Mouse (Mus musculus): Measurements from ENCODE around the gene Rcn3.

The Rcn3 gene

DNA sequence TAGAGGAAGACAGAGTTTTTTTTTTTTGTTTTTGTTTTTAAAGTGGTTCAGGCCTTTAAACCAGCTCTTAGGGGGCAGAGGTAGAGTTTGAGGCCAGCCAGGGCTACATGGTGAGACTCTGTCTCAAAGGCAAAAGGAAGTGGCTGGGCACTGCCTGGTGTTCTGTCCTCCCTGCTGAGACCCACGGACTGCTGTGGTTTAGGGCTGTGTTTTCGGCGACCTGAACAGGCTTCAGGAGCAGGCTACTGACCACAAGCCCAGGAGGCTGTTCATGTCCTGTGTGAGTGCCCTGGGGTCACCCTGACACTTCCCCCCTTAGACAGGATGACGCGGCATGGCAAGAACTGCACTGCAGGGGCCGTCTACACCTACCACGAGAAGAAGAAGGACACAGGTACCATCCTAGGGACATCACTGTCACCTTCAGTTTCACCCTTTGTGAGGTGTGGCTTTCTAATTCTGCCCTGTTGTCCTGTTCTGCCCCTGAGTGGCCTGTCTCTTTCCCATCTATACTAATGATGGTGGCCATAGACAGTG is 18.8 kb downstream of the Rcn3 start:
- DNase-seq (ENCODE audit: low spot score), result no peak

DNA sequence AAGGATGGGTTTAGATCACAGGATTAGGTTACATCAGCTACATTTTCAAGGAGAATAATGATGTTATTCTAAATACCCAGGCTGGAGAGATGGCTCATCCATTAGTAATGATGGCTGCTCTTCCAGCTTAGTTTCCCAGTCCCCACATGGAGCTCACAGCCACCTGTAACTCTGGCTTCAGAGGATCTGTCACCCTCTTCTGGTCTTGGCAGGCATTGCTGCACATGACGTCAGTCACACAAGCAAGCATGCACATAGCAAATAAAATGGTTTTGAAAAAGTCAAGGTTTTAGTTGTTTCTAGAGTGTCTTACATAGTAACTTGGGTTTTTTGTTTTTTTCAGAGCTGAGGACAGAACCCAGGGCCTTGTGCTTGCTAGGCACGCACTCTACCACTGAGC is 19.8 kb downstream of the Rcn3 start:
- DNase-seq (ENCODE audit: low spot score), result peak; percentile 39

DNA sequence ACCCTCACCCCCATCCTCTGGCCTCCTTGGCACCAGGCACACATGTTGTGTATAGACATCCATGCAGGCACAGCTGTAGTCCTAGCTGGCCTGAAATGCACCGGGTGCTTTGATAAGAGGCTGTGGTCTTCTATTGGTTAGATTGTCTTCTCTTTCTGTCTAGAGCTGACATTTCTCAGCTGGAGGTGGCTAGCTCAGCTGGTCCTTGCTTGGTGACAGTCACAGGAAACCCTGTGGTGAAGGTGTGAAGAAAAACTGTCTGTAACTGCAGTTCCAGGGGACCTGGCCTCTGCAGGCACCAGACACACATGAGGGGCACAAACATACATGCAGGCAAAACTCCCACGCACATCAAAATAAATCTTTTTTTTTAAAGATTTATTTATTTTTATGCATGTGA is 22.4 kb downstream of the Rcn3 start:
- DNase-seq (ENCODE audit: low spot score), result no peak

DNA sequence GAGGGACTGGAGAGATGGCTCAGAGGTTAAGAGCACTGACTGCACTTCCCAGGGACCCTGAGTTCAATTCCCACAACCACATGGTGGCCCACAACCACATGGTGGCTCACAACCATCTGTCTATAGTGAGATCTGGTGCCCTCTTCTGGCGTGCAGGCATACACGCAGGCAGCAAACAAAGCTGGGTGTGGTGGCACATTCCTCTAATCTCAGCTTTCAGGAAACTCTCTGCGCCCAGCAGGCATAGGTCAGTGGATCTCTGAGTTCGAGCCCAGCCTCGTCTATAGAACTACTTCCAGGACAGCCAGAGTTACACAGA is 24.1 kb downstream of the Rcn3 start:
- peak; percentile 77 for DNase-seq (ENCODE audit: low spot score)

DNA sequence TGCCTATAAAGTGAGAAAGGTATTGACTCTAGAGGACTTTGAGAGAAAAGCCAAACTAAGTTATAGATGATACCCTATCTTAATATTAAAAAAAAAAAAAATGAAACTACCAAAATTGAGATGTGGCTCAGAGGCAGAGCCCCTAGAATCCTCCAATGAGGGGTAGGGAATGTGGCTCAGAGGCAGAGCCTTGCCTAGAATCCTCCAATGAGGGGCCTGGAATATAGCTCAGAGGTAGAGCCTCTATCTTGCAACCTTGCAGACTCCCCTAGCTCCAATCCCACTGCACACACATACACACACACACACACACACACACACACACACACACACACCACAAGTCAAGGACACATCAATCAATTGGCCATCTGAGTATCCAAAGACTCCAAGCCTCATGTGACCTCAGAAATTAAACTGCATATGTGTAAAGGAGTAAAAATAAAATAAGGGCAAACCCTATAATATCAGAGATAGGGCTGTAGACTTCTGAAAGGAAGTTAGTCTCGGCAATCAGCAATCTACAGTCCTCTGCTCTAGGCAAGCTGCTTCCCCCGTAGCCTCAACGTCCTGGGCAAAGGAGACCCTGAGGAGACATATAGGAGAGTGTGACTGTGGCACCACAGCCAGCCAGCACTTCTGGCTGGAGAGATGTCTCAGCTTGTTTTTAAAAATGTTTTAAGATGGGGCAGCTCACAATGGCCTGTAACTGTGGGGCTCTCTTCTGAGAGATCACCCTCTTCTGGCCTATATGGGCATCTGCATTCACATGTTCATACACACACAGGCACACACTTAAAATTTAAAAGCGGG is 24.6 kb downstream of the Rcn3 start:
- DNase-seq (ENCODE audit: low spot score), result no peak

DNA sequence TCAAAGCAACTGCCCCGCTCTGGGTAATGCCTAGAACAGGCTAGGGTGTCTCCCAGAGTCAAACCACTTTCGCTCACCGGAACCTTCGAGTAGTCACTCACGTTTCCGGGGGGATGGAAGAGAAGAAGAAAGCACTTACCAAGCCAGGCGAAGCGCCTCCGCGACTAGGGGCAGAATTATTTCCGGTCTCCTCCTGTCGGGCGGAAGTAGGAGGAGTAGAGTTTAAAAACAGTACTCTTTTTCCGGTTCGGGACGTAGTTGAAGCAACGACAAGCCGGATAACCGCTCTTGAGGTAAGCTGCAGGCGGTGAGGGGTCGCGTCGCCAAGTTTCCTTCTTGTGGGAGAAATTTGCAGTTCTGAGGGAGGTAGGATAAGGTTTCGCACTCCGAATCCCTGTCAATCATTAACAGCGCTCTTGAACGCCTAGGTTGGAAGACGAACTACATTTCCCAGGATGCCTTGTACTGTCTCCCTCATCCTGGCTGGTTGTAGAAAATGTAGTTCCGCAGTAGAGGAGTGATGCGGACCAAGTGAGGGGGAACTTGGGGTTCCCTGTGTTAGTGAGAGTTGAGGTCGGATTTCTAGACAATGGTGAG is 29.7 kb downstream of the Rcn3 start, which contains the start of the genes Nosip and Prrg2:
Gene Nosip (plus strand): TSS at position 191 of the 597 bp plus-strand sequence.
Gene Prrg2 (minus strand): TSS at position 439 of the 597 bp plus-strand sequence.
- DNase-seq (ENCODE audit: low spot score), result peak; percentile 99

DNA sequence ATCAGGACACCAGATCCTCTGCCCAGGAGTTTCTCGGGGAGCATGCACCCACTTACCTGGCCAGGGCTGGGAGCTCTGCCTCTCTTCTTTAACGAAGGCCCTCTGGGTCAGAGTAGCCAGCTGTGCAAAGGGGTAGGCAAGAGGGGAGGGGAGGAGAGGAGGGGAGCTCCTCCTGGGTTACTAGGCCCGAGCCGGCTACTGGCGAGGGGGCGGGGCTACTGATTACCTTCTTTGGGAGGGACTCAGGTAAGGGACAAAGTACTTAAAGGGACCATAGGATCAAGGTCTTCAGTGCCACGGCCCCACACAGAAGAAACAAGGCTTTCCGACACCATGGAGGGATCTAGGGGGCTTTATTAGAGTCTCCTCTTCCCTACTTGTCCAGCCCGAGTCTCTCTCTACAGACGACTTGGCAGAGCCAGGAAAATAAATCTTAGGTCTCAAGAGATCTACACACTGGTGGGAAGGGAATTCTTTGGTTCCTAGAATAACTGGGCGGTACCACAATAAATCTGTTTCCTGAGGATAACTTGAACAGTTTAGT is 30.4 kb downstream of the Rcn3 start:
- peak; percentile 36 for DNase-seq (ENCODE audit: low spot score)

DNA sequence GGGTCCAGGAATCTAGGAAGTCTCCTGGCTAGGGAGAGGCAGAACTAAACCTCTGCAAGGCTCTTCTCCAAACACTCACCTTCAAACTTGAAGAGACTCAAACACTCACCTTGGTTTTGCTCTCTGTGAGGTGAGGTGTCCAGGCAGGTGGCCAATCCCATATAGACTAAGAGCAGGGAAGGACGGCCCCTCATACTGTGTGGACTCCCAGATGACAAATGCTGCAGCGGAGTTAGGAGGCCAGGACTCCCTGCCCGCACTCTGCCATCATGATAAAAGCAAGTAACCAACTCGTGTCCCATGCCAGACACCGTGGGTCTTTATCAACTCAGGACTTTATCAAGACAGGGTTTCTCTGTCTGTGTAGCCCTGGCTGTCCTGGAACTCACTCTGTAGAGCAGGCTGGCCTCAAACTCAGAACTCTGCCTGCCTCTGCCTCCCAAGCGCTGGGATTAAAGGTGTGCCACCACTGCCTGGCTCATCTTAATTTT is 31.3 kb downstream of the Rcn3 start:
- DNase-seq (ENCODE audit: low spot score), result no peak

DNA sequence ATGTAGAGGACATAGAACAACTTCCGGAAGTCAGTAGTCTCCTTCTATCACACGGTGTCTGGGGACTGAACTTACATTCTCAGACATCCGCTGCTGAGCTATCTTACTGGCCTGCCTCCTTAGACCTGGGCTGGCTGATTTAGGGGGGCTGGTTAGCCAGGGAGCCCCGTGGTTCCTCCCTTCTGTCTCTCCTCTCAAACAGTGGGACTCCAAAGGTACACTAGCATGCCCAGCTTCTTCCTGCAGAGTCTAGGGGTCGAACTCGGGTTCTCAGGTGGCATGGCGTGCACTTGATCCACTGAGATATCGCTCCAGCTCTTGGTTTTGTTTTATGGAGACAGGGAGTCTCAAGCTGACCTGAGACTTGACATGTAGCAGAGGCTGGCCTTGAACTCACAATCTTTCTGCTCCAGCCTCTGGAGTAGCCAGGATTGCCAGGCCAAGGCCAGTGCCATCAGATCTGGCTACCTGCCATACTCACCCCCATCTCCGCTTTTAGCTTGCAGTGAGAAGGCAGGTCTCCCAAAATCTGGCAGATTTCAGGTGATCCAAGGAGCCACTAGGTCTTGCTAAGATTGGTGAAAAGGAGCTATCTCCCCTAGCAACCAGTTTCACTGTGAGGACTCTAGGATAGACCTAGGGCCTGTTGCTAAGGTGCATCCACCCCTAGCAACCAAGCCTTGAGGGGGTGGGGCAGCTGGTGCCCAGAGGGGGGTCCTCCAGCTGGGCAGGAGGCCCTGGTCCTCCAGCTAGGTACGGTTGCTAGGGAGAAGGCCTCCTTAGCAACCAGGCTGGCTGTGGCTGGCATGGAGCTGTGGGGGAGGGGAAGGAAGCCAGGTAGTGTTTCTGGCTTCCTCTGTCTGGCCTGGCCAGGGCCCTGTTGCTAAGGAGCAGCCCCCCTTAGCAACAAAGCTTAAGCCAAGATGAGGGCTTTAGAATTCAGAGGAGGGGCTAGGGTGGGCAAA is 33.1 kb downstream of the Rcn3 start:
- DNase-seq (ENCODE audit: low spot score), result peak; percentile 28

DNA sequence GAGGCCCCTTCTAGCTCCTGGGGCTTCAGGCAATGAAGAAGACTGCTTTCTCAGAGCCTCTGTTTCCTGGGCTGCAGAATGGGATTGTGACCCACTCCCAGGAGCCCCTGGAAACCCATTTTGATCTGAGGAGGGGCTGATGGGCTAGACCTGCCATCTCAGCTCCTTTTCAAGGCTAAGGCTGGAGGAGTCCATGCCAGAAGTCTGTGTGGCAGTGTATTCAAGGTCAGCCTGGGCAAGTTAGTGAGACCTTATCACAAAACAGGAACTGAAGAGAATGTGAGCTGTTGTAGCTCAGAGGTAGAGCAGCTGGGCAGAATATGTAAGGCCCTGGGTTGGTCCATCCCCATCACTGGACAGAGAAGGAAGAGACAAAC is 35.1 kb downstream of the Rcn3 start:
- DNase-seq (ENCODE audit: low spot score), result no peak

DNA sequence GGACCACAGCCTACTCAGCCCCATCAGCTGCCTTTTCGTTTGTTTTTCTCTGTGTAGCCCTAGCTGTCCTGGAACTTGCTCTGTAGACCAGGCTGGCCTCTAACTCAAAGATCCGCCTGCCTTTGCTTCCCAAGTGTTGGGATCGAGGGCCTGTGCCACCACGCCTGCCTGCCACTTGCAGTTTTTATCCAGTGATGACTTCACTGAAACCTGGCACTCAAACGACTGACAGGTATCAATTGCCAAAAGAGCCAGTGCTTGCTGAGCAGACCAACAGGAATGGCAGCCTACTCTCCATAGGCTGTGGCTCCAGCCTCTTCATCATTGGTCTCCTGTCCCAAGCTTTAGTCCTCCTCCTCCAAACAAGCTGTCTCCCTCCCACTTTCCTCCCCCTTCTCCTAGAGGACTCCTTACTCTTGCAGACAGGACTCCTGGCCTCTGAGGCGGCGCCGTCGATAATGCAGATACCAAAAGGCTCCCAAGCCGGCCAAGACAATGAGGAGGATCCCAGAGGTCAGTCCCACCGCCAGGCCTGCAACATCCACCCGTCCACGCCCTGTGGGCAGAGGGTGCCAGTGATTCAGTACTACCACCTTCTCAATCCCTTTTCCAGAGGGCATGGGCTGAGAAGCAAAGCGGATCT is 35.6 kb downstream of the Rcn3 start:
- no peak for DNase-seq (ENCODE audit: low spot score)

DNA sequence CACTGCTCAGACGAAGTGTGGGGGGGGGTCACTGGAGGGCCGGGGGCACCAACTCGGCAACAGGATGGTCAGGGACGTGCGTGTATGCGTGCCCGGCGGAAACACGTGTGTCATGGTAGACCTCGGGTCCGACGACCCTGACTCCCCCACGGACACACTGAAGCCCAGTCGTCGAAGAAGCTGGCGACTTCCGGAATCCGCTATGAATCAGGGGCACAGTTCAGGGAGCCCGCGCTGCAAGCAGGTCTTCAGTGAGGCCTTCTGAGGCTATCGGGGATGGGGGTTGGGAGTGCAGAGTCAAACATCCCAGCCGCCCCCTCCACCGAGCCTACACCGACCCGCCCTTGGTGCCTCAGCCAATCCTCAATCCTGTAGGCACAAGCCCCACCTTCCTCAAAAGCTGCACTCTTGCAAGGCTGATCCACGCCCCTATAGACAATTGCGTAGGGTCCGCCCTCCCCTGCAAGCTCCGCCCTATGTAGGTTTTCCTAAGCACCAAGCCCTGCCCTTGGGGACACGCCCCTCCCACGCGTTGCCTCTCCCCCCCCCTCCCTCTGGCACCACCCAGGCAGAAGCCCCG is 38.0 kb downstream of the Rcn3 start:
- peak; percentile 98 for DNase-seq (ENCODE audit: low spot score)

DNA sequence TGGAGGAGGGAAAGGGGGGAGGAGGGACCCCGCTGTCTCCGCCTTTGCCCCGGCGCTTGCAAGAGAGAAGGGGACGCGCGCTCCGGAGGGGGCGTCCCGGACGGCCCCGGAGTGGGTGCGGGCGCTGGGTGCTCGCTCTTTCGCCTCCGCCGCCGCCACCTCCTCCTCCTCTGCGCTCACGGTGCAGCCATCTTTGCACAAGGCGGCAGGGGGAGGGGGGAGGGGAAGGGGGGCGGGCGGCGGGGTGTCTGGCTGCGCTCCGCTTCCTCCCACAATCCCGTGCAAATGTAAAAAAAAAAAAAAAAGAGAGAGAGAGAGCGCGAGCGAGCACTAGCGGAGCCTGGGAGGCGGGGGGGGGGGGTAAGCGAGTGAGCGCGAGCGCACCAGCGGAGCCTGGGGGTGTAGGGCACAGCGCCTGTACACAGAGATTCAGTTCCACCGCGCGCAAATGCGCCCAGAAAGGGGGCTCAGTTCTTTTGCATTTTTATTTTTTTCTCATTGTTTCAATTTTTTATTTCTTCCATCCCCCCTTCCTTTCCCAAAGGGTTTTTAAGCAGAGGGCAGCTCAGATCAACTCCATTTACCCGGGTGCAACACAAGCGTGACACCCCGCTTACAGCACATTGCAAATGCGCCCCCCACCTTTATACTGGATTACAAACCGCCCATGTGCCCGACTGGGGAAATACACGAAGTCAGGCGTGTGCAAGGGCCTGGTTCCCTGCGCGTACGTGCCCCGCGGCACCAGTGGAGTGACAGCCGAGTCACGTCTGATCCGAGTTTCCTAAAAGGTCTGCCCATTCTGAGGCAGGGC is 38.7 kb downstream of the Rcn3 start:
- peak; percentile 82 for DNase-seq (ENCODE audit: low spot score)

DNA sequence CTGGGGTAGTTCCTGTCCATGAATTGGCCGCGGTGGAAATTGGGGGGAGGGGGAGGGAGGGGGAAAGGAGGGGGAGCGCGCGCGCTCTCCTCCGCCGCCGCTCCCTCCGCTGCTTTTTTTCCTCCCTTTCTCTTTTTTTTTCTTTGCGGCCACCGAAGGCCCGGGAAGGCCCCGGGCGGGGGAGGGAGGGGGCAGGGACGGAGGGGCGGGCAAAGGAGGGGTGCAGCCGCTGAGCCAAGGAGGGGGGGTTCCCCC is 39.2 kb downstream of the Rcn3 start, which contains the start of gene Prr12:
Gene Prr12 (minus strand): TSS at position 20 of the 255 bp plus-strand sequence.
- peak; percentile 74 for DNase-seq (ENCODE audit: low spot score)

DNA sequence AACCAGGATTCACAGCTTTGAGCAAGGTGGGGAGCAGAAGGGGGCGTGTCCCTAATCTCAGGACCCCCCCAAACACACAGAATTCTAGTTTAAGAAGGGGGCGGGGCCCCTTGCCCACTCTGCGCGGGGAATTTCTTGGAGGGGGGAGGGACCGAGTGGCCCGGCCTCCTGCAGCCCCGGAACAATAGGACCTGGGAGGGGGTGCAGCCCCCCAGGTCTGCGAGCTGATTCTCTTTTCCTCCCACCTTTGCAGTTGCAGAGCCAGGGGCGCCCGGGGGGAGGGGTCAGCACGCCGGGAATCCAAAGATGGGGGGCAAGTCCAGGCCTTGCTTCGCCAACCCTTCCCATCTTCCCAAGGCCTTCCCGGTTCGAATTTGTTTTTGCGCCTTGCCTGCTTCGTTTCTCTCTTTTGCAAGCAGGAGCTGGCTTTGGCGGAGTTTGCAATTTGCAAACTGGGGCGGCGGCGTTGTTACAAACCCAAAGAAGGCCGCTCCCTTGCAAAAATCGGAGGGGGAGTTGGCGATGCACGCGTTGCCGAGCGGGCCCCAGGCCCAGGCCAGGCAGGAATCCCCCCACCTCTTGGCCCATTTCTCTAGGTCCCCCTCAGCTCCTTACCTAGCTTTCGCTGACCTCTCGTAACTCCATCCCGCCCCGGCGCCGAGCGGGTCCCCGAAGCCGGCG is 39.7 kb downstream of the Rcn3 start:
- peak; percentile 36 for DNase-seq (ENCODE audit: low spot score)

DNA sequence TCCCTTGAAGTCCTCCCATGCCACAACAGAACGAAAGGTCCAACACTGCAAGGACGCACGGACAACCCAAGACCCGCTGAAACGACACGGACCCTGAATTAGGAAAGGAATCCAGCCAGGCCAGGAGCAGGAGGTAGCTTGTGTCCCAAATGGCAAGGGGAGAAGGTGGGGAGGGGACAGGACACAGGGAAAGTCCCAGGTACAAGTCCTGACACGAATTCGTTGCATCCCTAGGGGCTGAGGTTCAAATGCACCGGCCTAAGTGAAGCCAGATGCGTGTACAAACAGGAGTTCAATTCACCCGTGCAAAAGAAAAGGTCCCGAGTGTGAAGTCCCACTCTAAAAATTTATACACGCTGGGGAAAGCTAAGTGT is 40.4 kb downstream of the Rcn3 start:
- DNase-seq (ENCODE audit: low spot score), result no peak

DNA sequence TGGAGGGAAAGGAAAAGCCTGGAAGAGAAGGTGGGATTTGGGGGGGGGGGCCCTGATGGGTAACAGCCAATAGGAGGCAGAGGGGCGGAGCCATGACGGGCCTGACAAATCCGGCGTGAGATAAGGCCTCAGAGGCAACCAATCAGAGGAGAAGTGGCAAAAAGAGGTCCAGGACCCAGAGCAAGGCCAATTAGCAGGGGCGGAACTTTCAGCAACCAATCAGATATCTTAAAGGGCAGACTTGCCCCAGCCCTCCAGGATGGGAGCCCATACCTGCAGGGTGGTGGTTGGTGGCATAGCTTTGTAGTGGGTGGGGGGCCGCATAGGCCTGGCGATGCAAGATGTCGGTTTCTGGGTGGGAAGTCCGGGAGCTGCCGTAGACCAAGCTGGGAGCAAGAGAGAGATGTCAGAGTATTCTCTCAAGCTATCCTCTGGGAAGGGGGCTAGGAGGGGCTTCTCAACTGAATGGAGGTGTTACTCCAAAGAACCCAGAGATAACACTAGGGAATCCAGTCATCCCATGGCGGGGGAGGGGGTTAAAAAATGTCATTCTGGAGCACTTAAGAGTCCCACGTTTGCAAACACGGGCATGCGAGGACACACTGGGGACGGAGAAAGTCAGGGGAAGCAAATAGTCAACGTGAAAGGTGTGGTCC is 40.9 kb downstream of the Rcn3 start:
- DNase-seq (ENCODE audit: low spot score), result peak; percentile 96

DNA sequence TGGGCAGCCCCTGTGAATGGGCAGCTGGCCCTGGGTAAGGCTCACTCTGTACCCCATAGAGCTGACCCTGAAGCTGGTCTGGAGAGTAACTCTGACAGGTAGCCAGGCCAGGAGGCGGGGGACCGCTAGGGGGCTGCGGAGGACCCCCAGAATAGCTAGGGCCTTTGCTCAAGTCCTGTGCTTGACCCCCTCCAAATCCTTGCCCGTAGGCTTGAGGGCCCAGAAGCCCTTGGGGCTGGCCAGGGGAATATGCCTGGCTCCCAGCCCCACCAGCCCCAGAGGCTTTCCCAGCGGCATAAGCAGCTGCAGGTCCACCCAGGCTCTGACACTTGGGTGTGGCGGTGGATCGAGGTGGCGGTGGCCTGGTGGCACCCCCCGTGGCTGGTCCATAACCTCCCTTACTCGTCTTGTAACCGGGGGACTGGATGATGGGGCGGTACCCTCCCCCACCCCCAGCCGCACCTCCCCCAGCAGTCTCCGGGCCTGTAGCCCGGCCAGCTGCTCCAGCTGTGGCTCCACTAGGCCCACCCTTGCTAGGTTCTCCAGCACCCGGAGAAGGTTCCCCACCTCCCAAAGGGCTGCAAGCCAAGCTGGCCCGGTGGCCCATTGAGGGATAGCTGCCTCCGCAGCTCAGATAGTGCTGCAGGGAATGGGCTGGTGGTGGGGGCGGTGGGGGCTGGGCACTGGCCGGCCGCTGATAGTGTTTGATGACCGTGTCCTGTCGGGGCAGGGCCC is 42.9 kb downstream of the Rcn3 start:
- no peak for DNase-seq (ENCODE audit: low spot score)
